Mouse (Mus musculus) hindbrain, embryonic 10.5 days (tissue): ENCODE measurements around the gene Dcun1d3. TPM values are rescaled to one million over a fixed set of nuclear protein-coding genes. Genes with fewer than 3 reads are reported as not detected.

ENCODE experiments used
- DNase-seq: peaks from one replicate; pipeline ENCODE4 v3.0.0-alpha.2; 2017; ENCODE audit warnings: low spot score
- H3K27ac ChIP-seq: fragments of 300-500 bp; sonication (generic); 2 replicates; pipeline ENCODE4 v1.5.1; 2016; ENCODE audit warnings: mild to moderate bottlenecking, moderate library complexity
- H3K27me3 ChIP-seq: fragments of 300-500 bp; sonication (generic); 2 replicates; pipeline ENCODE4 v1.6.1; 2016; ENCODE audit warnings: mild to moderate bottlenecking; ENCODE audit not compliant: poor library complexity, insufficient read depth, severe bottlenecking
- H3K36me3 ChIP-seq: fragments of 300-500 bp; sonication (generic); 2 replicates; pipeline ENCODE4 v1.6.1; 2016; ENCODE audit warnings: mild to moderate bottlenecking, moderate library complexity
- H3K4me1 ChIP-seq: fragments of 300-500 bp; sonication (generic); replicated peaks from 2 replicates; pipeline ENCODE4 v1.6.1; 2016; ENCODE audit warnings: mild to moderate bottlenecking
- H3K4me3 ChIP-seq: fragments of 300-500 bp; sonication (generic); 2 replicates; pipeline ENCODE4 v1.5.1; 2016; ENCODE audit warnings: mild to moderate bottlenecking, moderate library complexity
- H3K9me3 ChIP-seq: fragments of 300-500 bp; sonication (generic); 2 replicates; pipeline ENCODE4 v1.6.1; 2016; ENCODE audit warnings: mild to moderate bottlenecking, moderate library complexity
- WGBS: fragments of 180-500 bp; shearing (Covaris S2); methylation state at CpG from one replicate; pipeline ENCODE4 v1.1.7; 2016; 5-methylcytosine and 5-hydroxymethylcytosine counted together
- polyA plus RNA-seq: library from polyadenylated mRNA; unstranded; fragments of >200 nt; fragmentation: Nextera tagmentation; extraction: Ambion mirVana; gene quantifications from 2 replicates; pipeline ENCODE4 v1.2.1, GENCODE M21; 2016

Gene Dcun1d3
- polyA plus RNA-seq, 1 experiment from 2014 or later: 14.7 TPM

DNA sequence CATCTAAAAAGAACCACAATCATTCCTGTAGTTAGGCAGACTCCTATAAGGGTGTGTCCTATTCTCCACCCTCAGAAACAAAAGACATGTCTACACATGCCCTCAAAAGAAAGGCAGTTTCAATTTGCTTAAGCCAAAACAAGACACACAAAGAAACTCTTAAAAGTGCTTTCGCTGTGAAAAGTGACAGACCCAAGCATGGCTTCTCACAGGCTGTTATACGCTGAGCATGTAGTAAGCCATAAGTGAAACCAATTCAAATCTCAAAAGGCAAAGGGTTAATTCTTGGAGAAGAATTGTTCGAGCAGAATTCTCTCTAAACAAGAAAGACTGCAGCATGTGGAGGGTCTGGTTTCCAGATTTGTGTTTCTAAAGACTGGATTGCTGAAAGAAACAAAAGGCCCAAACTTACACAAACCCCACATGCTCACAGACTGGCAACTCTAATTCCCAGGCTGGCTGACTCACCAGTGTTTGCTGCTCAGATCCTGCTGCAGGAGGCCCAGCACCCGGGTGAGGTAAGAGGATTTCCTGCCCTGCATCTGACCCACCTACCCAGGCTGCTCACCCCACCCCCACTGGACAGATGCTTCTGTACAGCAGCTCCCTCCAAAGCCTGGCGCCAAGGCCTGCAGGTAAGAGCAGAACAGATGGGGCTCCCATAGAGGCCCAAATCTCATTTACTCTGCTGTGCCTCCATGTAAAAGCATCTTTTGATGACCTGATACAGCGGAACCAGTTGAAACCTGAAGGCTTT, 34.6 kb downstream of the Dcun1d3 start:
- Histone ChIP-seq H3K27me3 (no peaks in the 10 kb centered on the region), H3K4me1 (peaks cover 36% of the 10 kb centered on the region), H3K4me3 (peak overlapping the region; percentile 11; the same call in 1 of the 2 replicates), H3K36me3 (peaks cover 31% of the 10 kb centered on the region), H3K9me3 (no peaks in the 10 kb centered on the region), H3K27ac (peak overlapping the region; percentile 79)
- DNase-seq: peak; percentile 63
- WGBS: 35% methylated on average over 6 of the region's 6 CpGs

DNA sequence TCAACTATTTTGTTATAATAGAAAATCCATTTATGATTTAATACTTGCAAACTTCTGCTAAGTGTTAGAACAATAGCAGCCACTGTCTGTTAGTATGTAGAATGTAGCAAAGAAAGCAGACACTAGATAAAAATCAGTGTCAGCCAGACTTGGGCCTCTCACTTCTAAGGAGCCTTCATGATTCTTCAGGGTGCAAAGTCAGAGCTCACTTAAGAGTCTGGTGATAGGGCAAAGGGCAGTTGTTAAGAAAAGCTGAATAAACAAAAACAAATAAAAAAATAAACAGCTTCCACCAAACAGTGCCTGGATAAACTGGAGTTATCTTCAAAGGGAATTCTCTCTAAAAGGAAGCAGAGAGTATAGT, 35.1 kb downstream of the Dcun1d3 start:
- DNase-seq: no peak
- Histone ChIP-seq H3K36me3 (peaks cover 35% of the 10 kb centered on the region), H3K27ac (peak overlapping the region; percentile 79; the same call in 1 of the 2 replicates)

DNA sequence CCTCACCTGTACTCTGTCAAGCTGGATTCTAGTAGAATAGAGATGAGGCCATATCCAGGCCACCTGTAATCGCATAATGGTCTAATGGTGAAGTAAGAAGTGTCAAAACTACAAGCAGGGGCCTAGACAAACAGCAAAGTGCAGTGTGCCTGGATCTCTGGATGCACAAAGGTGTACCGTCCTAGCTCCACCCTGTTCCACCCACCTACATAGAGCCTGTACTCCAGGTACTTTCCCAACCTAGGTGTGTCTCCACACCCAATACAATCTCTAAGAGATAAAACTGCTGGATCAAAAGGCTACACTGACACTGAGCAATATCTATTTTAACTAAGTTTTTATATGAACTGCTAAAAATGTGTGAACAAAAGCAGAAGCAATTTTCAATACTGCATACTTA, 35.5 kb downstream of the Dcun1d3 start:
- peak overlapping the region; percentile 64 for H3K27ac ChIP-seq
- no peaks in the 10 kb centered on the region for H3K9me3 ChIP-seq
- no peaks in the 10 kb centered on the region for H3K27me3 ChIP-seq
- DNase-seq: no peak
- 94% methylated on average over 2 of the region's 2 CpGs for WGBS
- H3K36me3 ChIP-seq: peaks cover 35% of the 10 kb centered on the region
- peaks cover 36% of the 10 kb centered on the region for H3K4me1 ChIP-seq
- H3K4me3 ChIP-seq: no peak overlapping the region

More for the DNA sequence above, 35.1 kb downstream of the Dcun1d3 start:
- Histone ChIP-seq H3K27me3 (no peaks in the 10 kb centered on the region), H3K4me3 (no peak overlapping the region), H3K4me1 (peaks cover 36% of the 10 kb centered on the region), H3K9me3 (no peaks in the 10 kb centered on the region)

DNA sequence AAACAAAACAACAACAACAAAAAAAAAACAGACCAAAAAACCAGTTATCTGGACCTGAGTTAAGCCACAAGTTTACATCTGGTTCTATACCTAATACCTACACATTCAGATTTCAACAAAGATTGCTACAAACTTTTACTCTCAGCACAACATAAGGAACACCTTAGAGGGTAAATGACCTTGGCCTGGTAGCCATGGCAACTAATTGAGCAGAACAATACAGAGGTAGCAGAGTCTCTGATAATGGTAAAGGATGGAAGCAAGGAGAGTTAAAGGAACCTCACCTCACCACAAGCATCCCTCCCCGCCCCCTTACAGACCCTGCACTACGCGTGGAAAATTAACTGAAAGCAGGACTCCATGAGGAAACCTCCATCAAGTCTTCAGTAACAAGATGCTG, 36.0 kb downstream of the Dcun1d3 start:
- no peak for DNase-seq
- no peaks in the 10 kb centered on the region for H3K27me3 ChIP-seq
- H3K4me3 ChIP-seq: no peak overlapping the region
- peak overlapping the region; percentile 64; the same call in 1 of the 2 replicates for H3K27ac ChIP-seq
- peaks cover 35% of the 10 kb centered on the region for H3K36me3 ChIP-seq
- no peaks in the 10 kb centered on the region for H3K9me3 ChIP-seq
- H3K4me1 ChIP-seq: peaks cover 36% of the 10 kb centered on the region
- 97% methylated on average over 3 of the region's 3 CpGs for WGBS

DNA sequence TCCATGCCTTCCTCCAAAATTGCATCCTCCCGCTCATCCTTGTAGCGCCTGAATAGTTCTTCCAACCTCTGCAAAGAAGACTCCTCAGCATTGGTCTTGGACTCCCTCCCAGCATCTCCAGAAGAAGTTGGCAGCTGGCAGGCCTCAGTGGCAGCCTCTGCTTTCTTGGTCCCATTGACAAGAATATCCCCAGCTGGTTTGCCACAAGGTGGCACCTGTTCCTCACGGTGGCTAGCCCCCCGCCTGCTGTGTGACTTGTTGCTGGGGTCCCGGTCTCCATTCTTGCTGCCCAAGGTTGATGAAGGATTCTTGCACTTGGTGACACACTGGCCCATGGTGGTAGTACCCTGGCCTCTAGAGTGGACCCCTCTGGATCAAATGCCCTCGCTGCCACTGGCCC, 36.6 kb downstream of the Dcun1d3 start:
- H3K27me3 ChIP-seq: no peaks in the 10 kb centered on the region
- H3K4me3 ChIP-seq: no peak overlapping the region
- H3K4me1 ChIP-seq: peaks cover 36% of the 10 kb centered on the region
- H3K36me3 ChIP-seq: peaks cover 39% of the 10 kb centered on the region
- no peak overlapping the region for H3K27ac ChIP-seq
- WGBS: 89% methylated on average over 6 of the region's 6 CpGs
- H3K9me3 ChIP-seq: no peaks in the 10 kb centered on the region
- no peak for DNase-seq

DNA sequence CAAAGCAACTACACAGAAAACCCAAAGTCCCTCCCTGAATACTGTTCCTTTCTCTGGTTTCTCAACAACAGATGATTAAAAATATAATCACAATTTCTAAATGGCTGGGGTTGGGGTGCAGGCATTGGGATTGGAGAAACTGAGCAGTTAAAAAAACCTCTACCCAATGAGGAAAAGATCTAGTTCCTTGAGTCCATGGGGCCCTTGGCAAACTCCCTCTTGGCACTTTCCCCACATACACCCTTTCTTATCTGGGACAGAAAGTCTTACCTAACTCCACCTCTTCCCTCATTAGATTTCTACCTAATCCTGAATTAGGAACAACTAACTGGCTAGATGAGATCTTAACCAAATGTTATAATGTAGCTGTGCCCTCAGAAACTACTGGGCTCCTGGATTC, 41.1 kb downstream of the Dcun1d3 start:
- DNase-seq: no peak
- Histone ChIP-seq H3K27me3 (no peaks in the 10 kb centered on the region), H3K36me3 (peaks cover 67% of the 10 kb centered on the region), H3K4me3 (no peak overlapping the region), H3K27ac (no peak overlapping the region), H3K4me1 (peaks cover 6% of the 10 kb centered on the region; the same call in 1 of the 2 replicates), H3K9me3 (no peaks in the 10 kb centered on the region)

DNA sequence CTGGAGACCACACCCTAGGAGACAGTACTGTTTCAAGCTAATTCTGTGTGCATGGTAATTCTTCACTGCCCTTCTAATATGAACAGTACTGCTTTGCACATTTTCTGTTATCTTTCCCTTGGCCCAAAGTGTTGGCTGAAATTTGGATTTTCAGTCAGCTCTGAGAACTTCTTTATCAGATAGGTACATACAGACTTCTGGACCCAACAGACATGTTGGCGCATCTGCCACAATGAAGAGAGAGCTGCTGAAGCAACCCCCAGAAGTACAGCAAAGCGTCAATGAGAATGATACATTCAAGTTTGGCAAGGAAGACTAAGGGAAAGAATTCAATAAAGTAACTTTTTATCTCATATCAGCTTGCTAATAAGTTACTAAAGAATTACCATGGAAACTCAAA, 41.7 kb downstream of the Dcun1d3 start:
- Histone ChIP-seq H3K9me3 (no peaks in the 10 kb centered on the region), H3K4me3 (no peak overlapping the region), H3K27me3 (no peaks in the 10 kb centered on the region), H3K36me3 (peaks cover 63% of the 10 kb centered on the region), H3K4me1 (0 out of 2 replicates have a peak, but pooled peaks cover under 1% of the 10 kb centered on the region), H3K27ac (no peak overlapping the region)
- DNase-seq: no peak
- 95% methylated on average over 2 of the region's 2 CpGs for WGBS

DNA sequence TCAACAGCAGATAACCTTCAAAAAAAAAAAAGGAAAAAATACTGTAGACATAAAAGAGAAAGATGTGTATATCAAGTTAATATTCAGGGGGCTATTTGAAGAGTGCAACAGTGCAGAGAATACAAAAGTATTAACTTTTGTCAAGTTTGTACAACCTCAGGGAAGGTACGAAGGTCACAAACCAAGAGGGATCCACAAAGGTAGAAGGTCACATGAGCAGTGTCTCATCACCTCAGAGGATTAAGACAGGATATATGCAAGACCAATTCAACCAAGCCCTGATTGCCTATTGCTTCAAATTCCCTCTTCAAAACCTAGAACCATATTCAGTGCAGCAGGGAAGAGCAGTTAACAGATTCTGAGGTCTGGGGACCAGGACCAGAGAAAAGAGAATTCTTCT, 42.9 kb downstream of the Dcun1d3 start:
- whole genome bisulfite sequencing: 93% methylated on average over 1 of the region's 1 CpGs
- Histone ChIP-seq H3K9me3 (no peaks in the 10 kb centered on the region), H3K4me3 (no peak overlapping the region), H3K4me1 (no peaks in the 10 kb centered on the region), H3K27ac (no peak overlapping the region), H3K27me3 (no peaks in the 10 kb centered on the region), H3K36me3 (peaks cover 53% of the 10 kb centered on the region)
- DNase-seq: no peak

DNA sequence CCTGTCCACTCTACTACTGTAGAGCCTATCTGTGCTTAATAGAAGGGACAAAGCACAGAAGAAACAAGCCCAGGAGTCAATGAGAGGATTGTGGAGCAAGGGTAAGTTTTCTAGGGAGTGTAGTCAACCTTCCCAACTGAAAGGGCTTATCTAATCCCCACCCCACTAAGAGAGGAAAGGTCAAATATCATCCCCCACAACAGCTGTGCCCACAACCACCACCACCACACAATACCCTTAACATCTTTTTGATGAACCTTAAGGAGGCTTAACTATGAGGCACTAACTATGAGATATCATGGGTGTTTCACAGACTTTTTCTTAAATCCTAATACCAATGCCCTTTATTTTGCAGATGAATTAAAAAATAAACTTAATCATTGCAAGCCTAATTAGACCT, 43.6 kb downstream of the Dcun1d3 start:
- Histone ChIP-seq H3K36me3 (peaks cover 47% of the 10 kb centered on the region), H3K4me1 (no peaks in the 10 kb centered on the region), H3K27ac (no peak overlapping the region), H3K9me3 (no peaks in the 10 kb centered on the region), H3K4me3 (no peak overlapping the region), H3K27me3 (no peaks in the 10 kb centered on the region)
- DNase-seq: no peak

DNA sequence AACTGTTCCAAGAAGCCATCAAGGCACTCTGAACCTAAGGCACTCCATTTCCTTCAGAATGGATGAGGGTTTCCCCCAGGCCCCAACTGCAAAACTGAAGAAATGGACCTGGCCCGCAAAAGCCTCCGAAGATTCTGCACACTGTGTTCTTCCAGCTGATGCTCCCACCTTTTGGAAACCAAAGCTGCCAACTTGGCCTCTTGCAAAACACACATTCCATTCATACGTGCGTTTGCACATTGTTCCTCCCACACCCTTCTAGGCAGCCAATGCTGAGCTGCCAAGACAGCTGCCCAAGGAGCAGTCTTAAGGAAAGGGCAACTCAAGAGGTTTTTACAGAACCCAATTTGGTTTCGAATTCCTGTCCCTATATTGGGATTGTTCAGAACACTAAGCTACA, 45.4 kb downstream of the Dcun1d3 start:
- no peaks in the 10 kb centered on the region for H3K9me3 ChIP-seq
- no peak overlapping the region for H3K27ac ChIP-seq
- peaks cover 36% of the 10 kb centered on the region for H3K36me3 ChIP-seq
- 86% methylated on average over 5 of the region's 5 CpGs for WGBS
- DNase-seq: no peak
- H3K27me3 ChIP-seq: no peaks in the 10 kb centered on the region
- H3K4me1 ChIP-seq: no peaks in the 10 kb centered on the region
- H3K4me3 ChIP-seq: no peak overlapping the region

DNA sequence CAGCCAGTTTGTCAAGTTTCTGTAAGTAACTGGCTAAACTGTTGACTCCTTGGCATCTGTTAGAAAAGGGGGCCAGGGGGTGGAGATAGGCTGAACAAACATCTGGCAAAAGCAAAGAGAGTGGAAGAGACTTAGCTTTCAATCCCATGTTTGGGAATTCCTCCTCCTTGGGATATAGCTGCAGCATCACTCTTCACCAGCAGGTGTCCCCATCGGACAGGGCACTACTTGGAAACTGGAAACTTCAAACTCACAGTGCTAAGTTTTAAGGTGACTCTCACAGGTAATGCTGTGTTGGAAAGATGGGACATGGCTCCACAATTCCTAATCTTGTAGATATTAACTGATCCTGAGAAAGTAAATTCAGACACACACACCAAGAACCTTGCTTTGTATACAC, 47.0 kb downstream of the Dcun1d3 start:
- peak; percentile 59 for DNase-seq
- H3K4me1 ChIP-seq: no peaks in the 10 kb centered on the region
- H3K27ac ChIP-seq: no peak overlapping the region
- H3K4me3 ChIP-seq: no peak overlapping the region
- H3K9me3 ChIP-seq: no peaks in the 10 kb centered on the region
- H3K27me3 ChIP-seq: no peaks in the 10 kb centered on the region
- 0% methylated on average over 1 of the region's 1 CpGs for WGBS
- H3K36me3 ChIP-seq: peaks cover 44% of the 10 kb centered on the region

DNA sequence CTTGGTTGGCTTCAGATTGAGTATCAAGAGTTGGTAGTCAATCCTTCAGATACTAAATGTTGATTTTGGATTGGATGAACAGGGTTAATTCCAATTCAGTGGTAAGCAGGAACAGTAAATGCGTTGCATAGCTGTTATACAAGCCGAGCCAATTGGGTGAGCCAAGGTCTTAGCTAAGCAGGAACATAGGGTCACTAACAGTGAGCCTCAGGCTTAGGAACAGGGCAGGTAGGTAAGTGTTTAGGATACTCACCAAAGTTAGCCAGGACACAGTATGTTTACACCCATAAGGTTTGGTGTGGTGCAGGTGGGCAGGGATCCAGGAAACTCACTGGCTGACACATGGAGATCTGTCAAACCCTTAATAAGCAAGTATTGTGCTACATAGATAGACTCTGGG, 48.7 kb downstream of the Dcun1d3 start:
- H3K4me3 ChIP-seq: no peak overlapping the region
- no peaks in the 10 kb centered on the region for H3K9me3 ChIP-seq
- no peaks in the 10 kb centered on the region for H3K4me1 ChIP-seq
- H3K36me3 ChIP-seq: peaks cover 41% of the 10 kb centered on the region
- DNase-seq: no peak
- 91% methylated on average over 2 of the region's 2 CpGs for WGBS
- no peaks in the 10 kb centered on the region for H3K27me3 ChIP-seq
- H3K27ac ChIP-seq: no peak overlapping the region

DNA sequence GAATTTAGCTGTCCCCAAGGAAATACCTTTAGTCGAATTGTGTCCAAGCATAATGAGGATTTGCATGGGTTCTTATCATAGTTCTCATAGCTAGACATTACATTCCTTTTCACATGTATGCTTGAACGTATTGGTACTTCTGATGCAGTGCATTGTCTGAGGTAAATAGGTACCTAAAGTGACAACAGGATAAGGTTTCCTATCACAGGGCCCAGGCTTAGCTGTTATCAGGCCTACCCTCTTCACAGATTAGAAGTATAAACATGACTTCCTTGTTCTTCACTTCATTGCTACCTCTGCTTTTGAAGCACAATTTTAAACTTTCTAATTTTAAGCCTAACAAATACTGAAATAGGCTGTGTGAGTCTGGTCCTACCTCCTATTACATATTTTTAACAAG, 50.6 kb downstream of the Dcun1d3 start:
- Histone ChIP-seq H3K4me1 (no peaks in the 10 kb centered on the region), H3K36me3 (peaks cover 39% of the 10 kb centered on the region), H3K27me3 (no peaks in the 10 kb centered on the region), H3K27ac (no peak overlapping the region), H3K4me3 (no peak overlapping the region), H3K9me3 (no peaks in the 10 kb centered on the region)
- DNase-seq: no peak
- 87% methylated on average over 2 of the region's 2 CpGs for WGBS
